Mouse (Mus musculus) thymus, postnatal 36 days (tissue): Measurements from ENCODE around the gene Tnfrsf13c.

Source experiments
- DNase-seq, 2 experiments: peaks; one replicate each; pipeline ENCODE4 v3.0.0; 2022; ENCODE audit warnings: mixed read lengths in 2 of 2

Tnfrsf13c gene

GRCm38 (mm10) chr15:82177743-82178290 lies 46.4 kb downstream of the Tnfrsf13c start:
- no peak for DNase-seq

DNA sequence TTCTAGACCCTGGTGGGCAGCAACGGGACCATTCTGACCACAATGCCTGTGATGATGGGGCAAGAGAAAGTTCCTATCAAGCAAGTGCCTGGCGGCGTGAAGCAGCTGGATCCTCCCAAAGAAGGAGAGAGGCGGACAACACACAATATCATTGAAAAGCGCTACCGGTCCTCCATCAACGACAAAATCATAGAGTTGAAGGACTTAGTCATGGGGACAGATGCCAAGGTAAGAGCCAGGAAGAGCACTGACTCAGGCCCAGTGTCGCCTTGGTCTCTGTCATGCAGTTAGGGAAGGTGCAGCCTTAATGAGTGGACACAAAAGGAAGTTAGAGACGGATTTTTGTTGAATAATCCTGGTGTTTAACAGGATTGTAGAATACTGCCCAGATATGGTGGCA lies 49.1 kb downstream of the Tnfrsf13c start:
- DNase-seq = no peak

DNA sequence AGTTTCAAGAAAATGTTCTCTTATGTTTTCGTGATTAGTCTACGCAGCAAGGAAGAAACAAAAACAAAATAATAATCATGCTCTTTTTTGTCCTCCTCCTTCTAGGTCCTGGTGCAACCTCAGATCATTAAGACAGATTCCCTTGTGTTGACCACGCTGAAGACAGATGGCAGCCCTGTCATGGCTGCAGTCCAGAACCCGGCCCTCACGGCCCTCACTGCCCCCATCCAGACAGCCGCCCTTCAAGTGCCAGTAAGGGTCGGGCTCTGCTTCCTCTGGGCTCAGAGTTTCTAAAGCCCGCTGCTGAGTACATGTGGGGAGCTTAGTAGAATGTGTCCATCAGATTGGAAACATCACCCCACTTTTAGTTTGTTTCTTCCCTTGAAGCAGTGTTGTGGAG lies 51.5 kb downstream of the Tnfrsf13c start:
- DNase-seq = no peak
